Mouse (Mus musculus) E14TG2a.4 (cell line): ENCODE results near the gene Gpr3.

Source experiments
- H3K27me3 ChIP-seq: 2 replicates; pipeline ENCODE4 v1.6.1; 2014; ENCODE audit warnings: low read length, control low read depth; ENCODE audit not compliant: insufficient read depth
- H3K36me3 ChIP-seq: 2 replicates; pipeline ENCODE4 v1.6.1; 2014; ENCODE audit warnings: low read length, control low read depth; ENCODE audit not compliant: insufficient read depth
- H3K4me1 ChIP-seq: replicated peaks from 2 replicates; pipeline ENCODE4 v1.6.1; 2014; ENCODE audit warnings: low read depth, low read length, control low read depth
- H3K4me3 ChIP-seq: replicated peaks from 2 replicates; pipeline ENCODE4 v1.5.1; 2014; ENCODE audit warnings: mild to moderate bottlenecking, low read length
- H3K9me3 ChIP-seq: 2 replicates; pipeline ENCODE4 v1.6.1; 2014; ENCODE audit warnings: low read length, control low read depth
- CTCF ChIP-seq: conservative IDR thresholded peaks from 2 replicates; pipeline ENCODE4 v1.5.1; 2014; ENCODE audit warnings: low read length
- NANOG ChIP-seq: IDR thresholded peaks from 2 replicates; pipeline ENCODE4 v1.6.1; 2014; ENCODE audit warnings: borderline replicate concordance, low read length, mixed read lengths
- POU5F1 ChIP-seq: IDR thresholded peaks from 2 replicates; pipeline ENCODE4 v1.6.1; 2014; ENCODE audit warnings: low read length, borderline replicate concordance

Gpr3 gene

DNA sequence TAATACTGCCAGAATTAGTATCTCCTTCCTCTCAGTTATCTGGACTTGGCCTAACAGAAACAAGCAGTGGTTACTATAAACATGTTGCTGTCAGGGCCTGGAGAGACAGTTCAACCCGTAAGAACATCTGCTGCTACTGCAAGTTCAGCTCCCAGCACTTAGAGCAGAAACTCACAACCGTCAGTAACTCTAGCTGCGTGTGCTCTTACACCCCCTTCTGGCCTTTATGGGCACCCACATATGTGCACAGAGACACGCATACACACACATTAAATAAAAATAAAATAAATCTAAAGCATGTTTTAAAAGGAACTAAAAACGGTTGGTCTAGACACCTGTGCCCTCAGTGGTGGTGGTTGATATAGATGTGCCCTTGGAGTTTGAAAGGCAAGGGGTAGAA, 25.5 kb downstream of the Gpr3 start:
- H3K9me3 ChIP-seq = no peaks in the 10 kb centered on the region
- TF ChIP-seq POU5F1 (no peak), CTCF (peak; percentile 14; the same call in 1 of the 2 replicates)
- H3K36me3 ChIP-seq = peaks cover 91% of the 10 kb centered on the region
- no peak overlapping the region for H3K4me3 ChIP-seq
- H3K4me1 ChIP-seq = peaks cover 84% of the 10 kb centered on the region
- no peaks in the 10 kb centered on the region for H3K27me3 ChIP-seq

DNA sequence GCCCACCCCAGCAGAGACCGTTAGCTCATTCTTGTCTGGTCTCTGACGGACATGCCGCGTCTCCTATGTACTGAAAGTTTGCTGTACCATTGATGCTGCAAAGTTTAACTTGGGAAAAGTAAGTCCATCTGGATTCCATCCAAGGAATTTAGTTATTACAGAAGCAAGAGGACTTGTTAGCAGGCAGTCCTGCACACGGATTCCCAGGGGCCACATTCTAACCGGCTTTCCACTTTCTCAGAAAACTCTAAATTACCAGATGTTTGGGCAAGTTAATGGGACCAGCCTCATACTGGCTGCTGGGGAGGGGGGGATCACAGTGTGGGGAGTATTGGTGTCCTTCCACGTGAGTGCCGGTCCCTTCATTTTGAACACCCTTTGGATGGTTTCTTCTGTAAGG, 26.4 kb downstream of the Gpr3 start:
- Histone ChIP-seq H3K27me3 (no peaks in the 10 kb centered on the region), H3K4me1 (peaks cover 93% of the 10 kb centered on the region), H3K9me3 (no peaks in the 10 kb centered on the region), H3K4me3 (no peak overlapping the region), H3K36me3 (peaks cover 91% of the 10 kb centered on the region)
- TF ChIP-seq CTCF (no peak), NANOG (no peak), POU5F1 (no peak)

DNA sequence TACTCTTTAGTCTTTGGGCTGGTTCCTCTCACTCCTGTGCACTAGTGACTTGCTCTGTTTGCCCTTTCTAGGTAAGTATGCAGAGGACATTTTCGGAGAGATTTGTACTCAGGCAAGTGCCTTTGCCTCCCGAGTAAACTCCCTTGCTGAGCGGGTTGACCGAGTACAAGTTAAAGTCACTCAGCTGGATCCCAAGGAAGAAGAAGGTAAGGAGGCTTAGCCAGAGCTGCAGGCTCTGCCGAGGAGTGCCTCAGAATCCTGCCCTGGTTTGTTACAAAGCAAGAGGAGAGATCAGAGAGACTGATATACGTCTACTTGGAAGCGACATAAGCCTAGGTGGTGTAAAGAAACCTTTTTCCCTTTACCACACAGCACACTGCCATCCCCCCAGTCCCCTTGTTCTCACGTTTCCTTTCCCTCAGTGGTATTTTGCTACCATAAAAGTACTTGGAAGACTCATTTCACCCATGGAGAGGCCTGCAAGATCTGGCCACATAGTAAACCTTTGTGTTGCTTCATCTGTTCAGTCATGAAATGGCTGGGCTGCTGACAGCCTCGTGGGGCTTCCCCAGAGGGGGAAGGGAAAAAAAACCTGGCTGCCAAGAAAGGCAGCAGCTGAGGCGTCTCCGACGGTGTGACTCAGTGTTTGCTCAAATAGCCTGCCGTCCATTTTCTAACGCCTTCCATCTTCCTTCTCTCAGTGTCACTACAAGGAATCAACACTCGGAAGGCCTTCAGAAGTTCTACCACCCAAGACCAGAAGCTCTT, 27.3 kb downstream of the Gpr3 start:
- TF ChIP-seq NANOG (no peak), POU5F1 (no peak), CTCF (no peak)
- Histone ChIP-seq H3K36me3 (peaks cover 90% of the 10 kb centered on the region), H3K4me3 (0 out of 2 replicates have a peak overlapping the region, but pooled peaks have one; percentile 21), H3K4me1 (peaks cover 90% of the 10 kb centered on the region), H3K9me3 (no peaks in the 10 kb centered on the region), H3K27me3 (no peaks in the 10 kb centered on the region)

DNA sequence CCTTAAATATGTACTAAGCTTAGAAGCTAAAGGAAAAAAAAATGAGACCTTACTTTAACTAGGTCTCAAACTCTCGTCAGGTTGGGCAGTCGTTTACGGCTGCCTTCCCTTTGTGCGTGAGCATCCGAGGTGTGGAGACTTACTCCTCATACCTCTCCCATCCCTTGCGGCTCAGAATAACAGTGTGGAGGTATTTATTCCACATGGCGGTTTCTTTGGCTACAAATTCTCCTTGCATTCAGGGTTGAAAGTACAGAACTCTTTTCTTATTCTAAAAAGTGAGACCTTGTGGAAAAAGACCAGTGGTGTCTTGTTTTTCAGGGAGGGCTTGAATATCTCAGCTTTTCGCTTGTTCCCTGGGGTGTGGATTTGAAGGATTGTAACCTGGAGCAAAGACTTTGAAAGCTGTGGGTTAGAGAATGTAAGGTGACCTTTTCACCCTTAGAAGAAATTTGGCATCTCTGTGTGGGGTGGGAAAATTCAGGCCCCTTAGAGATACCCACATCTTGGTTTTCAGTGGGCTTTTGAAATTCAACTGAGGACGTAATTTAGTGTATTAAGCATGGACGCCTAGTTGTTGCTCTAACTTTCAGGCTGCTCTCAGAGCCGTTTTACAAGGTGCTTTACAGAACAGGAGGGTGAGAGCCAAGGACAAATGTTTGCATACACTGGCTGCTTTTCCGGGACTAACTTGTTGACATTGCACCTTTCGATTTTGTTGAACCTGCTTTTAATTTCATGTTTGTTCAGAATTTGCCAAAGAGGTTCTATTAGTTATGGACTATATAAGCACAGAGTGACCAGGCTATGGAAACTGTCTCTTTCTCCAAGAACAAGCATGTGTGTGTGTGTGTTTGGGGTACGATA, 28.1 kb downstream of the Gpr3 start:
- Histone ChIP-seq H3K4me3 (peak overlapping the region; percentile 39; the same call in 1 of the 2 replicates), H3K9me3 (no peaks in the 10 kb centered on the region), H3K36me3 (peaks cover 89% of the 10 kb centered on the region), H3K27me3 (no peaks in the 10 kb centered on the region), H3K4me1 (peaks cover 87% of the 10 kb centered on the region)
- TF ChIP-seq NANOG (peak; percentile 21; the same call in 1 of the 2 replicates), CTCF (no peak), POU5F1 (no peak)

DNA sequence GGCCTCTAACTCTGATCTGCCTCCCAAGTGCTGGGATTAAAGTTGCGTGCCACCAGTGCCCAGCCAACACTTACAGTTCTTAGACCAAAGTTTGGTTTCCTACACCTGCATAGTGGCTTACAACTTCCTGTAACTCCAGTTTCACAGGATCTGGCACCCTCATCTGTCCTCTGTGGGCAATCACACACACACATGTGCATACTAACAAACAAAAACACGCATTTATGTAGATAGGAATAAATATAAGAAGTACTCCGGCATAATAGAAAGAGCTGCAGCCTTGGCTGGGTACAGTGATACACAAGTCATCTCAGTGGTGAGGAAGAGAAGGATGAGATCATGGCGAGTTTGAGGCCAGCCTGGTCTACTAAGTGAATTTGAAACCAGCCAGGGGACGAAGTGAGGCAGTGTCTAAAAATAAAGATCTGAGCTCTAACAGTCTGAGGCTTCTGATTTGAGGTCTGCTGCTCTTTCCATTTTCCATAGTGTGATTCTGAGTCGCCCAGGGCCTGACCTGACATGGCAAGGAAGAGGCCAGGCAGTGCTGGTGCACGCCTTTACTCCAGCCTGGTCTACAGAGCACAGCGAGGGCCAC, 29.8 kb downstream of the Gpr3 start:
- no peaks in the 10 kb centered on the region for H3K9me3 ChIP-seq
- TF ChIP-seq POU5F1 = no peak
- no peak for TF ChIP-seq NANOG
- no peak for TF ChIP-seq CTCF
- H3K36me3 ChIP-seq = peaks cover 88% of the 10 kb centered on the region
- no peaks in the 10 kb centered on the region for H3K27me3 ChIP-seq
- peaks cover 77% of the 10 kb centered on the region for H3K4me1 ChIP-seq
- H3K4me3 ChIP-seq = no peak overlapping the region

DNA sequence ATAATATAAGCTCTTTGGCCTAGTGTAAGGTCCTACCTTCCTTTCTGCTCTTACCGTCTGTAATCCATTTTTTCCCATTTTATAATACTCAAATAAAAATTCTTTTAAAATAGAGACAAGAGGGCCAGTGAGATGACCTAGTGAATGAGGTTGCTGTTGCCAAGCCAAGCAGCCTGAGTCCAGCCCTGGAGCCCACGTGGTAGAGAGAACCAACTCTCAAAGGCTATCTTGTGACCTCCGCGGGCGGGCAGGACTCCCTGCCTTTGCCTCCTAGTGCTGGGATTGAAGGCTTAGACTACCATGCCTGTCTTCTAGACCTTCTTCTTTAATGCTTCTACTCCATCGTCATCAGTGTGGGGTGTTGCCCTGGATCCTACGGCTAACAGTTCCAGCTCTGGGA, 33.1 kb downstream of the Gpr3 start:
- TF ChIP-seq POU5F1 = no peak
- no peak for TF ChIP-seq CTCF
- no peak for TF ChIP-seq NANOG
- Histone ChIP-seq H3K4me1 (peaks cover 78% of the 10 kb centered on the region), H3K4me3 (no peak overlapping the region), H3K9me3 (no peaks in the 10 kb centered on the region), H3K36me3 (peaks cover 87% of the 10 kb centered on the region), H3K27me3 (no peaks in the 10 kb centered on the region)

DNA sequence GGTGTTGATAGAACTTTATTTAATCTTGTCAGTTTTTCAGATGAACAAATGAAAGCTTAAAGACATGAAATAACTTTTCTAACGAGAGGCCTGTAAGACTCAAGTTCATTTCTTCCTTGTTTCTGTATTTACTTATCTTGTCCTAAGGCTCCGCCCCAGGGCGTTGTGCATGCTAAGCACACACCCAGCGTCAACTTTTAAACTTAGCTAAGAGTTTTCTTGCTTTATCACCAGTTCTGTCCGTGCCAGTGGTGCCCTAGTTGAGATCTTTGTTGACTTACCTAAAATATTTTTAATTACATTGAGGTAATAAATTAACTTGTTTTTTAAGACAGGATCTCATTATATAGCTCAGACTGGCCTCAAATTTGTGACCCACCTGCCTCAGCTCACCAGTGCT, 34.0 kb downstream of the Gpr3 start:
- Histone ChIP-seq H3K9me3 (no peaks in the 10 kb centered on the region), H3K27me3 (no peaks in the 10 kb centered on the region), H3K36me3 (peaks cover 81% of the 10 kb centered on the region), H3K4me1 (peaks cover 77% of the 10 kb centered on the region), H3K4me3 (no peak overlapping the region)
- TF ChIP-seq NANOG (no peak), POU5F1 (no peak), CTCF (no peak)

DNA sequence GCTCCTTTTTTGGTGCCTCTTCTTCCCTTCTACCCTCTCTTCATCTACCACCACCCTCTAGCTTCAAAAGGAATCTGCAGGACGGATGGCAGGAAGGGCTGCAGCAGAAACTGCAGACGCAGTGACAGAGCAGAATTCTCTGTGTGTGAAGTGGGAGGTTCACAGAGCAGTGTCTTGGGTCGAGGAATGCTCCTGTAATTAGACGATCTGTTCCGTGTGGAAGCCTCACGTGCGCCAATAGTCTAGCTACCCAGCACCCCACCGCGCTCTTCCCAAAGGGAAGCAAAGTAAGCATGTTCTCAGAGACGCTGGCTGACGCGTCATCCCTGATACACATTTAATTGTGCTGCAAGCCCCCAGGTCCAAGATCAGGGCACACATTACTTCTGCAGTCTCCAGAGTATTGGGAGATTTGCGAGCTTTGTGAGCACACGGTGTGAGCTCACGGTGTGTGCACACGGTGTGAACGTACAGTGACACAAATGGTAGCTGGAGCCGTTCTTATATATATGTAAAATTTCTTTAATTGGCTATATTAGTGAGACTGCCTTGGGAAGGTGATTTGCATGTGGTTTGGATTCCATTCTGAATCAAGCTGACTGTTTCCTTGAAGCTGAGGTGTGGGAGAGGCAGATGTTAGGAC, 35.5 kb downstream of the Gpr3 start:
- H3K4me3 ChIP-seq = no peak overlapping the region
- TF ChIP-seq POU5F1 = no peak
- TF ChIP-seq CTCF = no peak
- TF ChIP-seq NANOG = no peak
- peaks cover 78% of the 10 kb centered on the region for H3K4me1 ChIP-seq
- H3K9me3 ChIP-seq = no peaks in the 10 kb centered on the region
- no peaks in the 10 kb centered on the region for H3K27me3 ChIP-seq
- peaks cover 74% of the 10 kb centered on the region for H3K36me3 ChIP-seq
